9 mouse cellular contexts compared by ENCODE assay signal in genomic region chr2:72674229-72674628, GRCm38 (mm10).
DNase-seq lines count a peak whose midpoint lies in the region; ATAC-seq lines count a peak whose summit lies in the region.
"Had no signal": no experiment of that assay in that cellular context is flagged by ENCODE, and none has a peak within 500 bp of the region (broad histone marks: within the 10 kb centered on the region; RNA-seq: fewer than 3 reads in every experiment).

No protein-coding gene starts in this region.

- H3K36me3 ChIP-seq in hindbrain, embryonic 16.5 days (ENCODE audit: control insufficient read depth, insufficient read depth, low read length): no peaks in the 10 kb centered on the region
- H3K36me3 ChIP-seq in hindbrain, embryonic 14.5 days (replicated peaks; ENCODE audit: control insufficient read depth, insufficient read depth): no peaks in the 10 kb centered on the region
- no peaks in the 10 kb centered on the region for H3K36me3 ChIP-seq in heart, embryonic 11.5 days (ENCODE audit: control insufficient read depth, insufficient read depth, low read length)
- no peaks in the 10 kb centered on the region for H3K36me3 ChIP-seq in stomach, embryonic 15.5 days
- H3K36me3 ChIP-seq: neural tube, embryonic 12.5 days had no signal

- H3K4me1 ChIP-seq in hindbrain, embryonic 16.5 days (ENCODE audit: control insufficient read depth, insufficient read depth, low read depth, low read length): no peaks in the 10 kb centered on the region
- no peaks in the 10 kb centered on the region for H3K4me1 ChIP-seq in hindbrain, embryonic 14.5 days (replicated peaks; ENCODE audit: control insufficient read depth, insufficient read depth, low read length)
- 0 out of 2 replicates have a peak, but pooled peaks cover 5% of the 10 kb centered on the region for H3K4me1 ChIP-seq in heart, embryonic 11.5 days (ENCODE audit: control insufficient read depth, insufficient read depth, low read length)
- peaks cover 9% of the 10 kb centered on the region for H3K4me1 ChIP-seq in stomach, embryonic 15.5 days
- H3K4me1 ChIP-seq: neural tube, embryonic 12.5 days had no signal

- ATAC-seq in hindbrain, embryonic 16.5 days: no peak
- no peak for ATAC-seq in hindbrain, embryonic 14.5 days (ENCODE audit: low FRiP score)
- ATAC-seq in heart, embryonic 11.5 days (replicated peaks; ENCODE audit: insufficient number of reproducible peaks, low FRiP score, low TSS enrichment): no peak
- peak; percentile 78; the same call in 1 of the 2 replicates for ATAC-seq in stomach, embryonic 15.5 days (ENCODE audit: insufficient read depth, low FRiP score, low read depth)

- no peak overlapping the region for H3K4me3 ChIP-seq in hindbrain, embryonic 16.5 days (ENCODE audit: low read length)
- H3K4me3 ChIP-seq in hindbrain, embryonic 14.5 days (replicated peaks; ENCODE audit: low read length): no peak overlapping the region
- no peak overlapping the region for H3K4me3 ChIP-seq in heart, embryonic 11.5 days (ENCODE audit: low read depth, low read length)
- no peak overlapping the region for H3K4me3 ChIP-seq in stomach, embryonic 15.5 days (replicated peaks)
- H3K4me3 ChIP-seq: neural tube, embryonic 12.5 days had no signal

- peak overlapping the region; percentile 25 for H3K4me2 ChIP-seq in hindbrain, embryonic 16.5 days (ENCODE audit: low read length)
- H3K4me2 ChIP-seq in hindbrain, embryonic 14.5 days (replicated peaks): no peak overlapping the region
- H3K4me2 ChIP-seq in heart, embryonic 11.5 days: peak overlapping the region; percentile 22
- 0 out of 2 replicates have a peak overlapping the region, but pooled peaks have one; percentile 25 for H3K4me2 ChIP-seq in stomach, embryonic 15.5 days
- H3K4me2 ChIP-seq: neural tube, embryonic 12.5 days had no signal

- 8% methylated on average over 4 of the region's 4 CpGs for WGBS in hindbrain, embryonic 16.5 days
- WGBS in hindbrain, embryonic 14.5 days: 11% methylated on average over 4 of the region's 4 CpGs
- 6% methylated on average over 4 of the region's 4 CpGs for WGBS in heart, embryonic 11.5 days (ENCODE audit: insufficient replicate concordance)
- 9% methylated on average over 4 of the region's 4 CpGs for WGBS in stomach, embryonic 15.5 days

- no peak overlapping the region for H3K27ac ChIP-seq in hindbrain, embryonic 16.5 days (ENCODE audit: low read depth, low read length)
- no peak overlapping the region for H3K27ac ChIP-seq in hindbrain, embryonic 14.5 days
- no peak overlapping the region for H3K27ac ChIP-seq in heart, embryonic 11.5 days (ENCODE audit: low read depth, low read length)
- H3K27ac ChIP-seq in stomach, embryonic 15.5 days: 0 out of 2 replicates have a peak overlapping the region, but pooled peaks have one; percentile 40
- H3K27ac ChIP-seq: neural tube, embryonic 12.5 days had no signal

- no peak overlapping the region for H3K9ac ChIP-seq in hindbrain, embryonic 16.5 days (ENCODE audit: low read depth, low read length)
- no peak overlapping the region for H3K9ac ChIP-seq in hindbrain, embryonic 14.5 days
- H3K9ac ChIP-seq in heart, embryonic 11.5 days (ENCODE audit: low read depth, low read length): no peak overlapping the region
- H3K9ac ChIP-seq in stomach, embryonic 15.5 days: no peak overlapping the region
- H3K9ac ChIP-seq: neural tube, embryonic 12.5 days had no signal

- H3K27me3 ChIP-seq in hindbrain, embryonic 16.5 days (replicated peaks; ENCODE audit: control insufficient read depth, insufficient read depth, low read length): no peaks in the 10 kb centered on the region; the same call in 1 of the 2 replicates
- H3K27me3 ChIP-seq in hindbrain, embryonic 14.5 days (ENCODE audit: control insufficient read depth, insufficient read depth, low read length): 0 out of 2 replicates have a peak, but pooled peaks cover 22% of the 10 kb centered on the region
- H3K27me3 ChIP-seq in heart, embryonic 11.5 days (ENCODE audit: control insufficient read depth, insufficient read depth, low read length): no peaks in the 10 kb centered on the region
- H3K27me3 ChIP-seq in stomach, embryonic 15.5 days (replicated peaks): no peaks in the 10 kb centered on the region

- no peak for DNase-seq in hindbrain, embryonic 14.5 days (ENCODE audit: low spot score)
- DNase-seq in embryo, embryonic 10.5 days (ENCODE audit: low spot score): peak; percentile 56
- DNase-seq in lung, postnatal 10 days: peak; percentile 81
- DNase-seq in layer of hippocampus, adult 9-10 months (ENCODE audit: low spot score): no peak
- no peak for DNase-seq in thymus, postnatal 14 days

- H3K9me3 ChIP-seq in hindbrain, embryonic 16.5 days (ENCODE audit: control insufficient read depth, low read length): no peaks in the 10 kb centered on the region
- H3K9me3 ChIP-seq in hindbrain, embryonic 14.5 days (ENCODE audit: control insufficient read depth, low read length): no peaks in the 10 kb centered on the region
- H3K9me3 ChIP-seq in heart, embryonic 11.5 days (replicated peaks; ENCODE audit: control insufficient read depth, low read length): no peaks in the 10 kb centered on the region
- no peaks in the 10 kb centered on the region for H3K9me3 ChIP-seq in stomach, embryonic 15.5 days
- H3K9me3 ChIP-seq: neural tube, embryonic 12.5 days had no signal

Comparison
In these comparisons a context has a peak if more than half of its experiments do, and no peak if none do; other contexts are left out.
1. DNase-seq: peak in embryo, embryonic 10.5 days (single experiment) and lung, postnatal 10 days (single experiment); none in hindbrain, embryonic 14.5 days (single experiment), layer of hippocampus, adult 9-10 months (single experiment) and thymus, postnatal 14 days (single experiment).